Mouse (Mus musculus): Measurements from ENCODE around the gene Derl2. TPM values are rescaled to one million over a fixed set of nuclear protein-coding genes. Genes with fewer than 3 reads are reported as not detected.

Derl2 gene
- polyA plus RNA-seq, 1 experiment from 2014 or later = 46.7 TPM

DNA sequence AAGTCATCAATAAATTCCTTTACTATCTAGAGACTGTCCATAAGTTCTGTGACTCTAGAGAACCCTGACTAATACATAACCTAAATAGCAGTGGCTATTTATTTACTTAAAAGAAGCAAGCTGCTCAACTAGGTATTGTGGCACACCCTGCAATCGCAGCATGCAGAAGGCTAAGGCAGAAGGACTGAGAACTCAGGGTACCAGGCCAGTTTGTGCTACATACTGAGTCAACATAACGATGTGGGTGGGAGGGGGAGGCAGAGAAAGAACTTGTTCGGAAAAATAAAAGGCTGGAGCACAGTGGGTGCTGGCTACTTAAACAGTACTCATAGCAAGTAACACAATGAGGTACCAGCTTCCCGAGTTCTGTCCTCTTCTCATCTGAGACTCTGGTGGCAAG is 18.5 kb downstream of the Derl2 start:
- Histone ChIP-seq H3K9ac (replicated peaks) (no peak overlapping the region), H3K27me3 (ENCODE audit: insufficient read depth, low read length) (no peaks in the 10 kb centered on the region), H3K36me3 (replicated peaks; ENCODE audit: insufficient read depth, low read length) (peaks cover 31% of the 10 kb centered on the region), H3K4me1 (ENCODE audit: insufficient read depth) (peaks cover 11% of the 10 kb centered on the region), H3K4me2 (ENCODE audit: low read depth, low read length) (no peak overlapping the region), H3K9me3 (ENCODE audit: low read length) (no peaks in the 10 kb centered on the region), H3K27ac (ENCODE audit: low read depth) (no peak overlapping the region), H3K4me3 (ENCODE audit: low read depth, low read length) (no peak overlapping the region)
- 79% methylated on average over 4 of the region's 4 CpGs for WGBS (ENCODE audit: insufficient replicate concordance)
- TF ChIP-seq CTCF (IDR thresholded peaks at IDR 0.05; ENCODE audit: low read depth) (no peak), EP300 (IDR thresholded peaks at IDR 0.05; ENCODE audit: low read depth) (no peak)
- DNase-seq = no peak
- ATAC-seq = no peak

- ATAC-seq = peak; percentile 98
- H3K9me3 ChIP-seq (ENCODE audit: low read length) = no peaks in the 10 kb centered on the region
- H3K27ac ChIP-seq (ENCODE audit: low read depth) = peak within 1 kb of the TSS; percentile 83
- TF ChIP-seq CTCF (IDR thresholded peaks at IDR 0.05; ENCODE audit: low read depth) (peak; percentile 99), EP300 (IDR thresholded peaks at IDR 0.05; ENCODE audit: low read depth) (no peak)
- H3K4me1 ChIP-seq (ENCODE audit: insufficient read depth) = peaks cover 10% of the 10 kb centered on the region
- peak; percentile 97 for DNase-seq
- H3K27me3 ChIP-seq (ENCODE audit: insufficient read depth, low read length) = no peaks in the 10 kb centered on the region
- WGBS (ENCODE audit: insufficient replicate concordance) = 1% methylated on average over 52 of the region's 64 CpGs
- H3K36me3 ChIP-seq (replicated peaks; ENCODE audit: insufficient read depth, low read length) = peaks cover 58% of the 10 kb centered on the region
- peak within 1 kb of the TSS; percentile 91 for H3K4me3 ChIP-seq (ENCODE audit: low read depth, low read length)
- H3K9ac ChIP-seq (replicated peaks) = peak within 1 kb of the TSS; percentile 85
- peak within 1 kb of the TSS; percentile 97 for H3K4me2 ChIP-seq (ENCODE audit: low read depth, low read length)
Observed at GRCm38 (mm10) chr11:70982557-70983228, 36.9 kb downstream of the Derl2 start, which contains the start of gene C1qbp. Gene C1qbp, minus strand, starts transcription at chr11:70983026.

- 5% methylated on average over 12 of the region's 12 CpGs for WGBS (ENCODE audit: insufficient replicate concordance)
- DNase-seq (no peak), ATAC-seq (no peak)
- Histone ChIP-seq H3K27ac (ENCODE audit: low read depth) (no peak overlapping the region), H3K4me2 (ENCODE audit: low read depth, low read length) (peak overlapping the region; percentile 97), H3K27me3 (ENCODE audit: insufficient read depth, low read length) (no peaks in the 10 kb centered on the region), H3K9me3 (ENCODE audit: low read length) (no peaks in the 10 kb centered on the region), H3K36me3 (replicated peaks; ENCODE audit: insufficient read depth, low read length) (peaks cover 58% of the 10 kb centered on the region), H3K9ac (replicated peaks) (peak overlapping the region; percentile 85), H3K4me3 (ENCODE audit: low read depth, low read length) (peak overlapping the region; percentile 91), H3K4me1 (ENCODE audit: insufficient read depth) (peaks cover 10% of the 10 kb centered on the region)
- TF ChIP-seq CTCF (IDR thresholded peaks at IDR 0.05; ENCODE audit: low read depth) = no peak
- TF ChIP-seq EP300 (IDR thresholded peaks at IDR 0.05; ENCODE audit: low read depth) = no peak
Observed at GRCm38 (mm10) chr11:70982030-70982429, 37.6 kb downstream of the Derl2 start.

DNA sequence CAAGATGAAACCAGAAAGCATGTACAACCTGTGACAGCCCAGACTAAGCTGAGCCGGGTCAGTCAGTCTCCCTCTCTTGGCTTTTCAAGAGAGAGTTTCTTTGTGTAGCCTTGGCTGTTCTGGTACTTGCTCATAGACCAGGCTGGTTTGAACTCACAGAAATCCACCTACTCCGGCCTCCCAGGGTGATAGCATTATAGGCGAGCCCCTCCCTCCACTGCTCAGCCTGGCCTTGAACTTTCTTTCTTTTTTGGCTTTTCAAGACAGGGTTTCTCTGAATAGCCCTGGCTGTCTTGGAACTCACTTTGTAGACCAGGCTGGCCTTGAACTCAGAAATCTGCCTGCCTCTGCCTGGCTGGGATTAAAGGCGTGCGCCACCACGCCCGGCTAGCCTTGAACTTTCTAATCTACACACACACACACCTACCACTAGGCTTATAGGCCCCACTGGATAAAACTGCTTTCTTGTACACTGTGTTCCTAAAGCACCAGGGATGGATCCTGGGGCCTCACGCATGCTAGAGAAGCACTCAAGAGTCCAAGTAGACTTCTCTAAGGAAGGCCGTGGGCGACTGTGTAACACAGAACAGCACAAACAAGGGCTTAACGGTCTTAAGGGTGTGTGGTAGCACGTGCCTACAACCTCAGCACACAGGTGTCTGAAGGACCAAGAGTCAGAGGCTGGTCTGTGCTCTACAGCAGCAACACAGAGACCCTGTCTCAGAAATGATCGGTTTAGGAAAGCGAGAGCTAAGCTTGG is 38.7 kb downstream of the Derl2 start:
- Histone ChIP-seq H3K4me2 (ENCODE audit: low read depth, low read length) (peak overlapping the region; percentile 97), H3K27ac (ENCODE audit: low read depth) (no peak overlapping the region), H3K9me3 (ENCODE audit: low read length) (no peaks in the 10 kb centered on the region), H3K9ac (replicated peaks) (no peak overlapping the region), H3K36me3 (replicated peaks; ENCODE audit: insufficient read depth, low read length) (peaks cover 60% of the 10 kb centered on the region), H3K4me3 (ENCODE audit: low read depth, low read length) (0 out of 2 replicates have a peak overlapping the region, but pooled peaks have one; percentile 91), H3K27me3 (ENCODE audit: insufficient read depth, low read length) (no peaks in the 10 kb centered on the region), H3K4me1 (ENCODE audit: insufficient read depth) (peaks cover 10% of the 10 kb centered on the region)
- TF ChIP-seq CTCF (IDR thresholded peaks at IDR 0.05; ENCODE audit: low read depth) (no peak), EP300 (IDR thresholded peaks at IDR 0.05; ENCODE audit: low read depth) (no peak)
- ATAC-seq (no peak), DNase-seq (no peak)
- 82% methylated on average over 14 of the region's 14 CpGs for WGBS (ENCODE audit: insufficient replicate concordance)

DNA sequence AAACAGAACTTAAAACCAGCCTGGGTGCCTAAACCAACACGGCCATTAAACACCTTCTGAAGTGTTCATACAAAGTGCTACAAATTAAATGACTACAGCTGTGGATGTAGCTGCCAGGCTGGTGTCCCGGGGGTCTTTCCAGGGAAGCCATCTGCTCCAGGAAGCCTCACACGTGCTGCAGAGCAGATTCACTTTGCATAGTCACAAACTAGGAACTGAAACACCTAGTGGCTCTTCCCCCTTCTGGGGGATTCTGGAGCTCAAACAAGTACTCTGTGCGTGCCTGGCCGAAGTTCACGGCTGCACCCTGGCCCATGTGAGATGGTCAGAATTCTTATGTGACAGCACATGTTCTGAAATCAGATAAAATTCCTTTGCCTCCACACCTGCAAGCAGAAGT is 39.4 kb downstream of the Derl2 start:
- no peak for TF ChIP-seq EP300 (IDR thresholded peaks at IDR 0.05; ENCODE audit: low read depth)
- no peak for TF ChIP-seq CTCF (IDR thresholded peaks at IDR 0.05; ENCODE audit: low read depth)
- no peak for DNase-seq
- Histone ChIP-seq H3K36me3 (replicated peaks; ENCODE audit: insufficient read depth, low read length) (peaks cover 61% of the 10 kb centered on the region), H3K4me1 (ENCODE audit: insufficient read depth) (peaks cover 10% of the 10 kb centered on the region), H3K4me3 (ENCODE audit: low read depth, low read length) (no peak overlapping the region), H3K27me3 (ENCODE audit: insufficient read depth, low read length) (no peaks in the 10 kb centered on the region), H3K9me3 (ENCODE audit: low read length) (no peaks in the 10 kb centered on the region), H3K4me2 (ENCODE audit: low read depth, low read length) (no peak overlapping the region), H3K9ac (replicated peaks) (no peak overlapping the region), H3K27ac (ENCODE audit: low read depth) (no peak overlapping the region)
- ATAC-seq = no peak
- WGBS (ENCODE audit: insufficient replicate concordance) = 82% methylated on average over 6 of the region's 6 CpGs

DNA sequence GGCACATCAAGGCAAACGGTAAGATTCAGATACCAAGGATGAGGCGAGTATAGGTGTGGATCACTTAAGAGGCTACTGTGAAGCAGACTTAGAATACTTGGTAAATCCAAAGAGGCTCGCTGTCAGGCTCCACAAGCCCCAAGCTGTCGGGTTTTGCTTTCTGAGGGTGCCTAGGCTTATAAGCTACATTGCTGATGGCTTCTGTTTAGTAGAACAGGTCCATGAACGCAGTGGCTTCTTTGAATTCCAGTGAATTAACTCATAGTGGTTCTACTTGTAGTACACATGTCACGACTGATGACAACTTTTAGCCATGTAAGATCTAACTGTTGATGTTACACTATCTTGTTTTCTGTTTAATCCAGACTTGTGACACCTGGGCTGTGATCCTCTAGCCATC is 42.3 kb downstream of the Derl2 start:
- Histone ChIP-seq H3K27ac (ENCODE audit: low read depth) (no peak overlapping the region), H3K4me1 (ENCODE audit: insufficient read depth) (peaks cover 10% of the 10 kb centered on the region)
- WGBS (ENCODE audit: insufficient replicate concordance) = 87% methylated on average over 6 of the region's 6 CpGs

More for the DNA sequence above, 42.3 kb downstream of the Derl2 start:
- Histone ChIP-seq H3K36me3 (replicated peaks; ENCODE audit: insufficient read depth, low read length) (peaks cover 83% of the 10 kb centered on the region), H3K4me2 (ENCODE audit: low read depth, low read length) (no peak overlapping the region), H3K9ac (replicated peaks) (no peak overlapping the region), H3K9me3 (ENCODE audit: low read length) (no peaks in the 10 kb centered on the region), H3K4me3 (ENCODE audit: low read depth, low read length) (no peak overlapping the region), H3K27me3 (ENCODE audit: insufficient read depth, low read length) (no peaks in the 10 kb centered on the region)
- TF ChIP-seq EP300 (IDR thresholded peaks at IDR 0.05; ENCODE audit: low read depth) (no peak), CTCF (IDR thresholded peaks at IDR 0.05; ENCODE audit: low read depth) (no peak)
- DNase-seq (no peak), ATAC-seq (no peak)
